Mouse (Mus musculus): ENCODE results near the gene Ctnnbl1. TPM values are rescaled to one million over a fixed set of nuclear protein-coding genes. Genes with fewer than 3 reads are reported as not detected.
A peak's percentile ranks its signal among the peaks of the same experiment; 100 is the strongest.

The Ctnnbl1 gene
- polyA plus RNA-seq, 1 experiment from 2014 or later = 46.3 TPM

GRCm38 (mm10) chr2:157755771-157756170, 18.6 kb downstream of the Ctnnbl1 start:
- Histone ChIP-seq H3K27me3 (ENCODE audit: insufficient read depth, low read length) (no peaks in the 10 kb centered on the region), H3K27ac (no peak overlapping the region), H3K36me3 (ENCODE audit: insufficient read depth, low read length) (no peaks in the 10 kb centered on the region), H3K4me2 (ENCODE audit: low read length) (no peak overlapping the region), H3K9ac (ENCODE audit: low read depth, low read length) (0 out of 2 replicates have a peak overlapping the region, but pooled peaks have one; percentile 4), H3K9me3 (replicated peaks; ENCODE audit: low read length) (no peaks in the 10 kb centered on the region), H3K4me3 (replicated peaks; ENCODE audit: low read depth, low read length) (no peak overlapping the region), H3K4me1 (replicated peaks; ENCODE audit: insufficient read depth, low read length) (peaks cover 4% of the 10 kb centered on the region; the same call in 1 of the 2 replicates)
- WGBS = 56% methylated on average over 7 of the region's 7 CpGs
- no peak for DNase-seq (ENCODE audit: low spot score)
- ATAC-seq (replicated peaks; ENCODE audit: low FRiP score, low read depth) = no peak
- no peak for TF ChIP-seq CTCF (IDR thresholded peaks at IDR 0.05; ENCODE audit: low read depth)

- Histone ChIP-seq H3K4me1 (replicated peaks; ENCODE audit: insufficient read depth, low read length) (peaks cover 4% of the 10 kb centered on the region; the same call in 1 of the 2 replicates), H3K9ac (ENCODE audit: low read depth, low read length) (no peak overlapping the region), H3K4me3 (replicated peaks; ENCODE audit: low read depth, low read length) (no peak overlapping the region), H3K4me2 (ENCODE audit: low read length) (no peak overlapping the region), H3K27me3 (ENCODE audit: insufficient read depth, low read length) (no peaks in the 10 kb centered on the region), H3K27ac (no peak overlapping the region), H3K9me3 (replicated peaks; ENCODE audit: low read length) (no peaks in the 10 kb centered on the region), H3K36me3 (ENCODE audit: insufficient read depth, low read length) (no peaks in the 10 kb centered on the region)
- 62% methylated on average over 7 of the region's 7 CpGs for WGBS
- TF ChIP-seq CTCF (IDR thresholded peaks at IDR 0.05; ENCODE audit: low read depth) = peak; percentile 36; the same call in 1 of the 2 replicates
- no peak for DNase-seq (ENCODE audit: low spot score)
- no peak for ATAC-seq (replicated peaks; ENCODE audit: low FRiP score, low read depth)
These were observed 19.0 kb downstream of the Ctnnbl1 start for GRCm38 (mm10) chr2:157756193-157756592.

DNA sequence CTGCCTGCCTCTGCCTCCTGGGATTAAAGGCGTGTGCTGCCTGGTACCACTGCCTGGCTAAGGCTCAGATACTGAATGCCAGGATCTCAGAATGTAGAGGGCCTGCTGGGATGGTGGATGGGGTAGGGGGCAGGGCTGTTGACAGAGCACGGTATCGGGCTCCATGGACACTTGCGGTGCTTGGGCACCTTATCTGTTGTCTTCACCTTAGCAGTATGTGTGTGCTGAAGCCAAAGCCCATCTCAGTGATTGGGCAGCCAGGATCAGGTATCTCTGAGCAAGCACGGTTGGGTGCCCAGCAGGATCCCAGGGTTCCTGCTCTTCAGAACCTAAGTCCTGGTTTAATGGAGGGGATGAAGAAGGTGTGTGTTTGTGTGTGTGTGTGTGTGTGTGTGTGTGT, 21.2 kb downstream of the Ctnnbl1 start:
- DNase-seq (ENCODE audit: low spot score) = no peak
- WGBS = 85% methylated on average over 5 of the region's 5 CpGs

GRCm38 (mm10) chr2:157759717-157760116, 22.5 kb downstream of the Ctnnbl1 start:
- no peak overlapping the region for H3K4me2 ChIP-seq (ENCODE audit: low read length)
- no peak for DNase-seq (ENCODE audit: low spot score)
- no peak for TF ChIP-seq CTCF (IDR thresholded peaks at IDR 0.05; ENCODE audit: low read depth)
- H3K27ac ChIP-seq = no peak overlapping the region
- H3K4me1 ChIP-seq (replicated peaks; ENCODE audit: insufficient read depth, low read length) = 0 out of 2 replicates have a peak, but pooled peaks cover 4% of the 10 kb centered on the region
- no peaks in the 10 kb centered on the region for H3K9me3 ChIP-seq (replicated peaks; ENCODE audit: low read length)
- no peak overlapping the region for H3K9ac ChIP-seq (ENCODE audit: low read depth, low read length)
- ATAC-seq (replicated peaks; ENCODE audit: low FRiP score, low read depth) = no peak
- H3K36me3 ChIP-seq (ENCODE audit: insufficient read depth, low read length) = no peaks in the 10 kb centered on the region
- WGBS = 80% methylated on average over 6 of the region's 6 CpGs
- no peaks in the 10 kb centered on the region for H3K27me3 ChIP-seq (ENCODE audit: insufficient read depth, low read length)
- H3K4me3 ChIP-seq (replicated peaks; ENCODE audit: low read depth, low read length) = no peak overlapping the region

More for the DNA sequence above, 21.2 kb downstream of the Ctnnbl1 start:
- no peaks in the 10 kb centered on the region for H3K27me3 ChIP-seq (ENCODE audit: insufficient read depth, low read length)
- TF ChIP-seq CTCF (IDR thresholded peaks at IDR 0.05; ENCODE audit: low read depth) = no peak
- no peaks in the 10 kb centered on the region for H3K9me3 ChIP-seq (replicated peaks; ENCODE audit: low read length)
- no peak overlapping the region for H3K9ac ChIP-seq (ENCODE audit: low read depth, low read length)
- no peak overlapping the region for H3K4me3 ChIP-seq (replicated peaks; ENCODE audit: low read depth, low read length)
- ATAC-seq (replicated peaks; ENCODE audit: low FRiP score, low read depth) = no peak
- no peak overlapping the region for H3K27ac ChIP-seq
- no peak overlapping the region for H3K4me2 ChIP-seq (ENCODE audit: low read length)
- H3K4me1 ChIP-seq (replicated peaks; ENCODE audit: insufficient read depth, low read length) = 0 out of 2 replicates have a peak, but pooled peaks cover 4% of the 10 kb centered on the region
- H3K36me3 ChIP-seq (ENCODE audit: insufficient read depth, low read length) = no peaks in the 10 kb centered on the region

- DNase-seq (ENCODE audit: low spot score) = no peak
- WGBS = 78% methylated on average over 4 of the region's 4 CpGs
- ATAC-seq (replicated peaks; ENCODE audit: low FRiP score, low read depth) = no peak
These were observed 25.7 kb downstream of the Ctnnbl1 start for GRCm38 (mm10) chr2:157762903-157763302.

GRCm38 (mm10) chr2:157766591-157766990, 29.4 kb downstream of the Ctnnbl1 start:
- H3K27me3 ChIP-seq (ENCODE audit: insufficient read depth, low read length) = no peaks in the 10 kb centered on the region
- ATAC-seq (replicated peaks; ENCODE audit: low FRiP score, low read depth) = no peak
- TF ChIP-seq CTCF (IDR thresholded peaks at IDR 0.05; ENCODE audit: low read depth) = no peak
- no peak for DNase-seq (ENCODE audit: low spot score)
- 78% methylated on average over 7 of the region's 7 CpGs for WGBS
- H3K4me3 ChIP-seq (replicated peaks; ENCODE audit: low read depth, low read length) = no peak overlapping the region
- H3K4me1 ChIP-seq (replicated peaks; ENCODE audit: insufficient read depth, low read length) = 0 out of 2 replicates have a peak, but pooled peaks cover 4% of the 10 kb centered on the region
- H3K9me3 ChIP-seq (replicated peaks; ENCODE audit: low read length) = no peaks in the 10 kb centered on the region
- H3K4me2 ChIP-seq (ENCODE audit: low read length) = no peak overlapping the region
- no peaks in the 10 kb centered on the region for H3K36me3 ChIP-seq (ENCODE audit: insufficient read depth, low read length)
- no peak overlapping the region for H3K9ac ChIP-seq (ENCODE audit: low read depth, low read length)
- H3K27ac ChIP-seq = no peak overlapping the region

More at GRCm38 (mm10) chr2:157762903-157763302, 25.7 kb downstream of the Ctnnbl1 start:
- Histone ChIP-seq H3K36me3 (ENCODE audit: insufficient read depth, low read length) (no peaks in the 10 kb centered on the region), H3K4me1 (replicated peaks; ENCODE audit: insufficient read depth, low read length) (0 out of 2 replicates have a peak, but pooled peaks cover 4% of the 10 kb centered on the region), H3K9ac (ENCODE audit: low read depth, low read length) (no peak overlapping the region), H3K9me3 (replicated peaks; ENCODE audit: low read length) (no peaks in the 10 kb centered on the region), H3K27ac (no peak overlapping the region), H3K4me3 (replicated peaks; ENCODE audit: low read depth, low read length) (no peak overlapping the region), H3K4me2 (ENCODE audit: low read length) (no peak overlapping the region), H3K27me3 (ENCODE audit: insufficient read depth, low read length) (no peaks in the 10 kb centered on the region)
- TF ChIP-seq CTCF (IDR thresholded peaks at IDR 0.05; ENCODE audit: low read depth) = no peak

All from kidney, postnatal 0 days (tissue).